Mouse (Mus musculus) lung, postnatal 25 days (tissue): ENCODE measurements around the gene Olfr1209.

Experiments
- DNase-seq: peaks from one replicate; pipeline ENCODE4 v3.0.0; 2022; ENCODE audit warnings: low spot score

Gene Olfr1209

GRCm38 (mm10) chr2:88915057-88915456 is at the start of gene Olfr1209:
TSS of gene Olfr1209 (minus strand) at chr2:88915157.
- no peak for DNase-seq

GRCm38 (mm10) chr2:88953669-88954068 is 38.7 kb upstream of the Olfr1209 start, which contains the start of gene Olfr1212:
TSS of gene Olfr1212 (plus strand) at chr2:88953969.
- no peak for DNase-seq

GRCm38 (mm10) chr2:88938011-88938410 is 23.1 kb upstream of the Olfr1209 start, which contains the start of gene Olfr1211:
TSS of gene Olfr1211 (minus strand) at chr2:88938111.
- DNase-seq: no peak

DNA sequence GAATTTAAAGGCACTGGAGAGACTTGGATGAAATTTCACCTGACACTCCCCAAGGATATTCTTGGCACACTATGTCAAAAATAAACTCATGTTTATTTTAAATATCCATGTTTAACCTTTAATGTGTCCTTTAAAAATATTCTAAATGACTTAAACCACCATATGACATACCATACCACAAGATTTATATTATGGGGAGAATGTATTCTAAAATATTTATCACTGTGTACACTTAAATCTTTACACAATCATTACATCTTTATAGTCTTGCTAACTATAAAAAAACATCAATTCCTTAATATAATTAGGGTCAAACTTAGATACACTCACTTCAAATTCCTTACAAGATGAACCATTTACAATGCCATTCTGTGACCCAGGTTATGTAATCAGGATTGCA is 12.7 kb downstream of the Olfr1209 start, which contains the start of gene Olfr1208:
Gene Olfr1208 (minus strand): TSS at position 101 of the 400 bp plus-strand sequence.
- no peak for DNase-seq

DNA sequence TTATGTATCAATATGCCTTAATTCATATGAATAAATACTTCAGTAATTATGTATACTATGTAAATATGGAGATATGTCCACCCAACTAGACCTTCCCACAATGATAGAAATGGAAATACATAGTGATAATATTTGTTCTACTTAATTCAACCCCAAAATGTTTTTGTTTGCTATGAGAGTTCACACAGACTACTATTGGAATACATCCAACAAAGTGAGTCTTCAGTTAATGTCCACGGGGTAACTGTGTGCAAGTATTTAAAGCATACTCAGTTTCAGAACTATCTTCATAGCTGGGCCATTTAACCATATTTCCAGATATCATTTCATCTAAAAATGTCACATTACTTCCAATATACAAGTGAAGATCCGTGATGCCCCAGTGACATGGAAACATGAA is 52.0 kb downstream of the Olfr1209 start, which contains the start of gene Olfr1206:
Gene Olfr1206 (plus strand): TSS at position 301 of the 400 bp plus-strand sequence.
- no peak for DNase-seq
